In genomic region chr4:111663730-111664129, GRCm38 (mm10) we compare ENCODE assay signal across 8 mouse cellular contexts. TPM values are rescaled to one million over a fixed set of nuclear protein-coding genes. Genes with fewer than 3 reads are reported as not detected.
DNase-seq lines count a peak whose midpoint lies in the region; ATAC-seq and TF ChIP-seq lines count a peak whose summit lies in the region.

No protein-coding gene starts in this region.

- CTCF ChIA-PET in Patski (lab: Charles Lee), result interaction anchor here (1.8 kb wide), 1 partner anchor 24 kb away, joined by 5 read pairs; no protein-coding TSS in a partner anchor

- intact Hi-C loops in left cerebral cortex, postnatal 14 days (cut with DNase I), result no loop called here

- POLR2A ChIA-PET in Patski (lab: Charles Lee), result no interaction called here

- 0 out of 2 replicates have a peak overlapping the region, but pooled peaks have one; percentile 7 for H3K27ac ChIP-seq in embryonic facial prominence, embryonic 15.5 days (replicated peaks)
- peak overlapping the region; percentile 49 for H3K27ac ChIP-seq in hindbrain, embryonic 15.5 days (replicated peaks)
- peak overlapping the region; percentile 78 for H3K27ac ChIP-seq in lung, embryonic 15.5 days

- in situ Hi-C loops in Patski (cut with MboI; ENCODE audit: low pct_unique_long_range_greater_than_20kb), result no loop called here

- H3K27me3 ChIP-seq in Patski, result no peaks in the 10 kb centered on the region
- H3K27me3 ChIP-seq in embryonic facial prominence, embryonic 15.5 days, result no peaks in the 10 kb centered on the region
- no peaks in the 10 kb centered on the region for H3K27me3 ChIP-seq in hindbrain, embryonic 15.5 days
- no peaks in the 10 kb centered on the region for H3K27me3 ChIP-seq in lung, embryonic 15.5 days

- no peak for TF ChIP-seq CTCF in Patski (IDR thresholded peaks at IDR 0.05)

- H3K4me1 ChIP-seq in embryonic facial prominence, embryonic 15.5 days, result peaks cover 11% of the 10 kb centered on the region; the same call in 1 of the 2 replicates
- H3K4me1 ChIP-seq in hindbrain, embryonic 15.5 days (replicated peaks), result peaks cover 19% of the 10 kb centered on the region
- H3K4me1 ChIP-seq in lung, embryonic 15.5 days, result peaks cover 17% of the 10 kb centered on the region

- no peaks in the 10 kb centered on the region for H3K36me3 ChIP-seq in embryonic facial prominence, embryonic 15.5 days
- no peaks in the 10 kb centered on the region for H3K36me3 ChIP-seq in hindbrain, embryonic 15.5 days
- no peaks in the 10 kb centered on the region for H3K36me3 ChIP-seq in lung, embryonic 15.5 days

- peak; percentile 81 for ATAC-seq in Patski
- no peak for ATAC-seq in embryonic facial prominence, embryonic 15.5 days (ENCODE audit: insufficient number of reproducible peaks, low FRiP score, low TSS enrichment, low read depth)
- ATAC-seq in hindbrain, embryonic 15.5 days (ENCODE audit: low FRiP score, low read depth), result peak; percentile 80
- ATAC-seq in lung, embryonic 15.5 days (ENCODE audit: borderline replicate concordance, extremely low read depth, low FRiP score, low TSS enrichment), result peak; percentile 79; the same call in 1 of the 2 replicates
- ATAC-seq in megakaryocyte-erythroid progenitor cell, adult 5-6 weeks (replicated peaks; ENCODE audit: low FRiP score, low TSS enrichment, poor library complexity, severe bottlenecking), result no peak

- no peaks in the 10 kb centered on the region for H3K9me3 ChIP-seq in embryonic facial prominence, embryonic 15.5 days (replicated peaks)
- no peaks in the 10 kb centered on the region for H3K9me3 ChIP-seq in hindbrain, embryonic 15.5 days
- H3K9me3 ChIP-seq in lung, embryonic 15.5 days, result no peaks in the 10 kb centered on the region

- no peak for DNase-seq in Patski (ENCODE audit: low read depth, low spot score)
- DNase-seq in yolk sac, embryonic 10.5 days (ENCODE audit: low spot score), result peak; percentile 6
- DNase-seq in left cerebral cortex, postnatal 14 days (ENCODE audit: low spot score in 2 of 2), result no peak
- no peak for DNase-seq in thymus, postnatal 36 days

- no peak overlapping the region for H3K4me3 ChIP-seq in embryonic facial prominence, embryonic 15.5 days (replicated peaks)
- no peak overlapping the region for H3K4me3 ChIP-seq in hindbrain, embryonic 15.5 days
- no peak overlapping the region for H3K4me3 ChIP-seq in lung, embryonic 15.5 days

- 21% methylated on average over 1 of the region's 1 CpGs for WGBS in embryonic facial prominence, embryonic 15.5 days
- WGBS in hindbrain, embryonic 15.5 days, result 3% methylated on average over 1 of the region's 1 CpGs
- 0% methylated on average over 1 of the region's 1 CpGs for WGBS in lung, embryonic 15.5 days

- H3K4me2 ChIP-seq in embryonic facial prominence, embryonic 15.5 days (replicated peaks), result no peak overlapping the region
- no peak overlapping the region for H3K4me2 ChIP-seq in hindbrain, embryonic 15.5 days
- no peak overlapping the region for H3K4me2 ChIP-seq in lung, embryonic 15.5 days

- no peak overlapping the region for H3K9ac ChIP-seq in embryonic facial prominence, embryonic 15.5 days
- H3K9ac ChIP-seq in hindbrain, embryonic 15.5 days, result no peak overlapping the region
- no peak overlapping the region for H3K9ac ChIP-seq in lung, embryonic 15.5 days

RNA-seq across cellular contexts. Expression of gene Spata6, which starts 56.1 kb away (rescaled TPM):
- polyA plus RNA-seq in Patski (2021), result 37.8 TPM
- polyA plus RNA-seq in embryonic facial prominence, embryonic 15.5 days (2015; fragmentation: Nextera tagmentation; extraction: Ambion mirVana), result 25.1 and 26.1 TPM in 2 replicates
- 17.1 and 17.9 TPM in 2 replicates for polyA plus RNA-seq in hindbrain, embryonic 15.5 days (2015; fragmentation: Nextera tagmentation; extraction: Ambion mirVana)
- polyA plus RNA-seq in lung, embryonic 15.5 days (2015; fragmentation: Nextera tagmentation; extraction: Ambion mirVana), result 34.8 and 35.6 TPM in 2 replicates
- 9.5 and 11.1 TPM in 2 replicates for total RNA-seq in megakaryocyte-erythroid progenitor cell, adult 5-6 weeks (2014; fragmentation: Nextera tagmentation)
- 6.3 and 7.9 TPM in 2 replicates for total RNA-seq in megakaryocyte-erythroid progenitor cell, adult 5-6 weeks (2017)
- total RNA-seq in left cerebral cortex, postnatal 14 days (2021), result 1 to 10 TPM; 4.1 to 5.5 TPM

Comparison
In these comparisons a context has a peak if more than half of its experiments do, and no peak if none do; other contexts are left out.
1. ATAC-seq: peak in Patski (single experiment), hindbrain, embryonic 15.5 days (single experiment) and lung, embryonic 15.5 days (single experiment); none in embryonic facial prominence, embryonic 15.5 days (single experiment) and megakaryocyte-erythroid progenitor cell, adult 5-6 weeks (single experiment).
2. H3K27ac ChIP-seq: peak in every context shown above with its lines; median percentile 78 in lung, embryonic 15.5 days; 49 in hindbrain, embryonic 15.5 days; 7 in embryonic facial prominence, embryonic 15.5 days.